21 mouse cellular contexts compared by ENCODE assay signal in the genomic region with DNA sequence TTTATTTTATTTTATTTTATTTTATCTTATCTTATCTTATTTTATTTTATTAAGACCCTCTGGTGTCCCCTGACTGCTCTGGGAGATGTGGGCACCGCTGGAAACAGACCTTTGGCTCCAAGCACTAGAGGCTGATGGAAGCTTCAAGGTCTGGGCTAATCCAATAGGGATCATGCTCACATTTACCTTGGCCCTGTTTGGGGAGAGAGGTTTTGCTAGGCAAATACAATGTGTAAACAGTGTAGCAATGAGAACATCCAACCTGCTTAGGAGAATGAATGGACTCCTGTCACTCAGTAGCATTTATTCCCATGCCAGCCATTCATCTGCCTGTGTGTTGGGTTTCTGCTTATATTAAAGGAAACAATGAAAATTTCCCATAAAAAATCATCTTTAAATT.
"Had no signal": no experiment of that assay in that cellular context is flagged by ENCODE, and none has a peak within 500 bp of the region (broad histone marks: within the 10 kb centered on the region; RNA-seq: fewer than 3 reads in every experiment).

No protein-coding gene starts in this region.

- H3K27me3 ChIP-seq: limb, embryonic 12.5 days; limb, embryonic 15.5 days; midbrain, embryonic 12.5 days; neural tube, embryonic 13.5 days had no signal

- H3K4me2 ChIP-seq: limb, embryonic 12.5 days; limb, embryonic 15.5 days; lung, embryonic 14.5 days; midbrain, embryonic 12.5 days; neural tube, embryonic 13.5 days had no signal

- H3K27ac ChIP-seq: limb, embryonic 12.5 days; limb, embryonic 15.5 days; macrophage; midbrain, embryonic 12.5 days; neural tube, embryonic 13.5 days had no signal

- H3K9me3 ChIP-seq: limb, embryonic 15.5 days had no signal

- ATAC-seq: intestine, embryonic 16.5 days; lung, postnatal 0 days; midbrain, embryonic 16.5 days had no signal

- H3K4me1 ChIP-seq: limb, embryonic 12.5 days; limb, embryonic 15.5 days; midbrain, embryonic 12.5 days; neural tube, embryonic 13.5 days had no signal

- H3K36me3 ChIP-seq: limb, embryonic 12.5 days; limb, embryonic 15.5 days; midbrain, embryonic 12.5 days; neural tube, embryonic 13.5 days had no signal

- DNase-seq: kidney, adult 18-20 months; kidney, adult 9 months; kidney, postnatal 14 days; kidney, postnatal 4 days; left cerebral cortex, postnatal 4 days; lung, embryonic 14.5 days; right cerebral cortex, adult 18-20 months; right cerebral cortex, postnatal 14 days; right cerebral cortex, postnatal 4 days; thymus, adult 2 months; thymus, postnatal 14 days; thymus, postnatal 4 days had no signal

- H3K4me3 ChIP-seq: limb, embryonic 12.5 days; limb, embryonic 15.5 days; midbrain, embryonic 12.5 days; myocyte; neural tube, embryonic 13.5 days had no signal

- H3K9ac ChIP-seq: limb, embryonic 12.5 days; limb, embryonic 15.5 days; lung, embryonic 14.5 days; midbrain, embryonic 12.5 days; neural tube, embryonic 13.5 days had no signal
